Mouse (Mus musculus) bone marrow, adult 2 months (tissue): ENCODE results near the gene Farp1.

ENCODE experiments used
- CTCF ChIP-seq: fragments of 200-500 bp; IDR thresholded peaks from 2 replicates; pipeline ENCODE4 v1.5.1; 2011; ENCODE audit warnings: low read length, control low read depth; ENCODE audit not compliant: control insufficient read depth, insufficient read depth
- POLR2A ChIP-seq: fragments of 200-500 bp; IDR thresholded peaks from 2 replicates; pipeline ENCODE4 v1.6.1; 2011; ENCODE audit warnings: low read depth, mild to moderate bottlenecking, control low read depth, low read length, borderline replicate concordance; ENCODE audit not compliant: control insufficient read depth

- TF ChIP-seq POLR2A (no peak), CTCF (no peak)
Measured at GRCm38 (mm10) chr14:120989126-120989525, 45.9 kb upstream of the Farp1 start.
